Mouse (Mus musculus): Measurements from ENCODE around the gene Card9. TPM values are rescaled to one million over a fixed set of nuclear protein-coding genes. Genes with fewer than 3 reads are reported as not detected.
A peak's percentile ranks its signal among the peaks of the same experiment; 100 is the strongest.
"Not testable (repeated sequence)": the region's sequence is repeated elsewhere in the genome, so short reads cannot be mapped to it uniquely, and the experiment has no call there.

Gene Card9
- polyA plus RNA-seq, 1 experiment from 2014 or later = 0.53 TPM

- Histone ChIP-seq H3K27ac (ENCODE audit: low read depth, low read length) (no peak overlapping the region), H3K4me2 (replicated peaks; ENCODE audit: low read depth, low read length) (no peak overlapping the region), H3K4me3 (ENCODE audit: low read length) (no peak overlapping the region), H3K9me3 (ENCODE audit: control insufficient read depth, low read length) (no peaks in the 10 kb centered on the region), H3K4me1 (ENCODE audit: control insufficient read depth, insufficient read depth, low read length) (no peaks in the 10 kb centered on the region), H3K27me3 (ENCODE audit: control insufficient read depth, insufficient read depth, low read length) (no peaks in the 10 kb centered on the region), H3K36me3 (ENCODE audit: control insufficient read depth, insufficient read depth, low read length) (peaks cover 86% of the 10 kb centered on the region), H3K9ac (ENCODE audit: low read depth, low read length) (no peak overlapping the region)
- ATAC-seq (ENCODE audit: low FRiP score, low TSS enrichment) = no peak
- 83% methylated on average over 8 of the region's 8 CpGs for WGBS
These were observed 38.3 kb upstream of the Card9 start for GRCm38 (mm10) chr2:26398978-26399377.

GRCm38 (mm10) chr2:26391617-26392016 lies 30.9 kb upstream of the Card9 start:
- H3K4me3 ChIP-seq (ENCODE audit: low read length) = no peak overlapping the region

DNA sequence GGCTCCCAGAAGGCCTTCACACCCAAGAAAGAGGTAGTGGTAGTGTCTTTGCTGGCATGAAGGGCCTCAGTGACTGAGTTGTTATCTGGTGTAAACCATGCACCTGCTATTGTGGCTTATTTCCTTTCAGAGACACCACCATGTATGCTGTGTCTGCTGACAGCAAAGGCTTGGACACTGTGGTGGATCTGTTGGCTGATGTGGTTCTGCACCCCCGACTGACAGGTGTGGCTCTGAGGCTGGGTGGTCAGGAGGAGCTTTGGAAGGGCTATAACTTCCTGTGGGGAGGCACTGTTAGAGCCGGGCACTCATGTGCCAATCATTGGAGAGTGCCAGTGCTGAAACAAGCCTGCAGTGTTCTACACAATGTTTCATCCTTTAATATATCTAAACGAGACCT lies 30.2 kb upstream of the Card9 start:
- Histone ChIP-seq H3K27ac (ENCODE audit: low read depth, low read length) (no peak overlapping the region), H3K4me2 (replicated peaks; ENCODE audit: low read depth, low read length) (no peak overlapping the region), H3K9me3 (ENCODE audit: control insufficient read depth, low read length) (no peaks in the 10 kb centered on the region), H3K27me3 (ENCODE audit: control insufficient read depth, insufficient read depth, low read length) (no peaks in the 10 kb centered on the region), H3K36me3 (ENCODE audit: control insufficient read depth, insufficient read depth, low read length) (peaks cover 76% of the 10 kb centered on the region), H3K4me3 (ENCODE audit: low read length) (no peak overlapping the region), H3K9ac (ENCODE audit: low read depth, low read length) (no peak overlapping the region), H3K4me1 (ENCODE audit: control insufficient read depth, insufficient read depth, low read length) (peaks cover 12% of the 10 kb centered on the region)
- WGBS = 87% methylated on average over 3 of the region's 3 CpGs
- no peak for ATAC-seq (ENCODE audit: low FRiP score, low TSS enrichment)

More at GRCm38 (mm10) chr2:26391617-26392016, 30.9 kb upstream of the Card9 start:
- Histone ChIP-seq H3K4me2 (replicated peaks; ENCODE audit: low read depth, low read length) (no peak overlapping the region), H3K27me3 (ENCODE audit: control insufficient read depth, insufficient read depth, low read length) (no peaks in the 10 kb centered on the region), H3K27ac (ENCODE audit: low read depth, low read length) (no peak overlapping the region), H3K36me3 (ENCODE audit: control insufficient read depth, insufficient read depth, low read length) (peaks cover 76% of the 10 kb centered on the region), H3K9ac (ENCODE audit: low read depth, low read length) (no peak overlapping the region), H3K4me1 (ENCODE audit: control insufficient read depth, insufficient read depth, low read length) (peaks cover 12% of the 10 kb centered on the region), H3K9me3 (ENCODE audit: control insufficient read depth, low read length) (no peaks in the 10 kb centered on the region)
- WGBS = 94% methylated on average over 6 of the region's 6 CpGs
- no peak for ATAC-seq (ENCODE audit: low FRiP score, low TSS enrichment)

DNA sequence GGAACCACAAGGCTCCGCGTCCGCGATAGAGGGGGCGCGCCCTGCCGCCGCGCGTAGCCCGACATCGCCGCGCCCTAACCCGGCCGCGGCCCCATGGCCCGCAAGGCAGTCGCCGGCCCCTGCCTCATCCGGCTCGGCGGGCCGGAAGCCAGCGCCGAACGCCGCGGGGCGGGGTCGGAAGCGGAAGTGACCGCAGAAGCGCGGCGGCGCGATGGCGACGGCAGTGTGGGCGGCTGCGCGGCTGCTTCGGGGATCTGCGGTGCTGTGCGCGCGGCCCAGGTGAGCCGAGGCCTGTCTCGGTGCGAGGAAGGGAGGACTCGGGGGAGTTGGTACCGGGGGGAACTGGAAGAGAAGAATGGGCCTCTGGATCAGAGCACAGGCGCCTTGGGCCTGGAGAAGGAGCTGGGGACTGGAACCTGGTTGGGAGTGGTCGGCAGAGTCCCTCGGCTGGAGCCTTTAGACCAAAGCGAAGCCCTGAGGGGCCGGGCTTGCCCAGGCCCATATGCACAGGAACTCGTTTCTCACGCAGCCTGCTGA lies 28.5 kb upstream of the Card9 start, which contains the start of the genes Entr1 and Pmpca:
Entr1 (minus strand) TSS at position 163 of the 537 bp plus-strand sequence.
Pmpca (plus strand) TSS at position 186 of the 537 bp plus-strand sequence.
- H3K27me3 ChIP-seq (ENCODE audit: control insufficient read depth, insufficient read depth, low read length) = no peaks in the 10 kb centered on the region
- peaks cover 12% of the 10 kb centered on the region for H3K4me1 ChIP-seq (ENCODE audit: control insufficient read depth, insufficient read depth, low read length)
- ATAC-seq (ENCODE audit: low FRiP score, low TSS enrichment) = peak; percentile 91
- H3K9ac ChIP-seq (ENCODE audit: low read depth, low read length) = peak within 1 kb of the TSS; percentile 94
- peaks cover 76% of the 10 kb centered on the region for H3K36me3 ChIP-seq (ENCODE audit: control insufficient read depth, insufficient read depth, low read length)
- no peaks in the 10 kb centered on the region for H3K9me3 ChIP-seq (ENCODE audit: control insufficient read depth, low read length)
- H3K4me3 ChIP-seq (ENCODE audit: low read length) = peak within 1 kb of the TSS; percentile 98
- H3K27ac ChIP-seq (ENCODE audit: low read depth, low read length) = peak within 1 kb of the TSS; percentile 56; the same call in 1 of the 2 replicates
- H3K4me2 ChIP-seq (replicated peaks; ENCODE audit: low read depth, low read length) = peak within 1 kb of the TSS; percentile 96
- WGBS = under 1% methylated on average over 55 of the region's 60 CpGs

- no peak; the same call in none of the 2 replicates for ATAC-seq (ENCODE audit: low FRiP score, low TSS enrichment)
- no peaks in the 10 kb centered on the region for H3K27me3 ChIP-seq (ENCODE audit: control insufficient read depth, insufficient read depth, low read length)
- under 1% methylated on average over 42 of the region's 45 CpGs for WGBS
- peak overlapping the region; percentile 98 for H3K4me3 ChIP-seq (ENCODE audit: low read length)
- H3K9me3 ChIP-seq (ENCODE audit: control insufficient read depth, low read length) = no peaks in the 10 kb centered on the region
- peak overlapping the region; percentile 94 for H3K9ac ChIP-seq (ENCODE audit: low read depth, low read length)
- H3K4me2 ChIP-seq (replicated peaks; ENCODE audit: low read depth, low read length) = peak overlapping the region; percentile 96
- no peak overlapping the region for H3K27ac ChIP-seq (ENCODE audit: low read depth, low read length)
- peaks cover 76% of the 10 kb centered on the region for H3K36me3 ChIP-seq (ENCODE audit: control insufficient read depth, insufficient read depth, low read length)
- H3K4me1 ChIP-seq (ENCODE audit: control insufficient read depth, insufficient read depth, low read length) = peaks cover 12% of the 10 kb centered on the region
These were observed 28.0 kb upstream of the Card9 start for GRCm38 (mm10) chr2:26388682-26389153.

DNA sequence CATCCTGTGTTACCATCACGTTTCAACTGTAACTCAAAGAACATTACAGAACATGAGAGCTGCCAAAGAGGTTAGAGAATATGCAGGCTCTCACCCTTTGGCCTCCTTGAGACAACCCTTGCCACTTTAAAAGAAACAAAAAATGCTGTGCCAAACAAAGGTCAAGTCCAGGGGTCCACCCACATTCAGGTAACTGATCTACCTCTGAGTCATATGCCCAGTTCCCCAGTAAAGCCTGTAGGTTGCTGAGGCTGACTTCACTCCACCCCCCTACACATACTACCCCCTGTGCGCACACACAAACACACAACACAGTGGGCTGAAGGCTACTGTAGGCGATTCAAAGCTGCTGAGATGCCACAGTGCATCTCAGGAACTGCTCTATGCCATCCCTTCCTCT lies 27.0 kb upstream of the Card9 start:
- Histone ChIP-seq H3K9ac (ENCODE audit: low read depth, low read length) (no peak overlapping the region; the same call in 1 of the 2 replicates), H3K27me3 (ENCODE audit: control insufficient read depth, insufficient read depth, low read length) (no peaks in the 10 kb centered on the region), H3K4me1 (ENCODE audit: control insufficient read depth, insufficient read depth, low read length) (peaks cover 12% of the 10 kb centered on the region), H3K27ac (ENCODE audit: low read depth, low read length) (no peak overlapping the region), H3K4me3 (ENCODE audit: low read length) (no peak overlapping the region; the same call in 1 of the 2 replicates), H3K4me2 (replicated peaks; ENCODE audit: low read depth, low read length) (peak overlapping the region; percentile 96), H3K36me3 (ENCODE audit: control insufficient read depth, insufficient read depth, low read length) (peaks cover 76% of the 10 kb centered on the region), H3K9me3 (ENCODE audit: control insufficient read depth, low read length) (no peaks in the 10 kb centered on the region)
- WGBS = 91% methylated on average over 3 of the region's 3 CpGs
- ATAC-seq (ENCODE audit: low FRiP score, low TSS enrichment) = no peak

- H3K9ac ChIP-seq (ENCODE audit: low read depth, low read length) = peak overlapping the region; percentile 82
- H3K36me3 ChIP-seq (ENCODE audit: control insufficient read depth, insufficient read depth, low read length) = peaks cover 64% of the 10 kb centered on the region
- H3K4me1 ChIP-seq (ENCODE audit: control insufficient read depth, insufficient read depth, low read length); H3K27ac ChIP-seq (ENCODE audit: low read depth, low read length); ATAC-seq (ENCODE audit: low FRiP score, low TSS enrichment); H3K27me3 ChIP-seq (ENCODE audit: control insufficient read depth, insufficient read depth, low read length); H3K9me3 ChIP-seq (ENCODE audit: control insufficient read depth, low read length): not testable (repeated sequence)
- 38% methylated on average over 6 of the region's 6 CpGs for WGBS
- H3K4me3 ChIP-seq (ENCODE audit: low read length) = peak overlapping the region; percentile 84
- peak overlapping the region; percentile 78 for H3K4me2 ChIP-seq (replicated peaks; ENCODE audit: low read depth, low read length)
These were observed 20.2 kb upstream of the Card9 start for GRCm38 (mm10) chr2:26380871-26381270.

DNA sequence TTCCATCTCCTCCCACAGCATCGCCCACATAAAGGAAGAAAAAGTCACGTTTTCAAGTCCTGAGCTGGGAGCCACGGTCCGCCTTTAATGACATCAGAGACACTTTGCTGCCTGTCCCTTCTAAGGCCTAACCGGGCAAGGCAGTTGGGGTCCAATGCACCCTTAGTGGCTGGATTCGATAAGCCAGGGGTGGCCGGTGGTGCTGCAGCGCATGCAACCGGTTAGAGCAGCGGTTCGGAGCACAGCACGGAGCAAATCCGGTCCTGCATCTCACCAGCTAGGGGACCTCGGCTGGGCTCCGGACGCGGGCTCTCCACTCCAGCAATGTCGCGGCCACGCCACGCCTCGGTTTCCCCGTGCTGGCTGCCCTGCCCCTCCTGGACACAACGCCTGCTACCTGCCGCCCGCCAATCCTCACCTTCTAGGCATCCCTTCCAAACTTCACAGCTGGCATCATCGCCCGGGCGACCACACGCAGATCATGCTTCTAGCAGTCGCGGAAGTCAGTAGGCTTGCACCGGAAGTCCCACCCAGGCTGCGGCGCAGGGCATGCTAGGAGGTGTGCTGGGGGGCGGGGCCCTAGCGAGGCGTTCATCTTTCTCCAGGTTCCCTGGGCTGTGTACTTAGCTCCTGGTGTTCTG lies 19.5 kb upstream of the Card9 start, which contains the start of gene Snapc4:
Snapc4 (minus strand) TSS at position 523 of the 641 bp plus-strand sequence.
- Histone ChIP-seq H3K27ac (ENCODE audit: low read depth, low read length) (peak within 1 kb of the TSS; percentile 59), H3K36me3 (ENCODE audit: control insufficient read depth, insufficient read depth, low read length) (peaks cover 63% of the 10 kb centered on the region)
- WGBS = under 1% methylated on average over 38 of the region's 38 CpGs

GRCm38 (mm10) chr2:26372396-26372795 lies 11.7 kb upstream of the Card9 start:
- H3K4me1 ChIP-seq (ENCODE audit: control insufficient read depth, insufficient read depth, low read length) = no peaks in the 10 kb centered on the region
- no peaks in the 10 kb centered on the region for H3K27me3 ChIP-seq (ENCODE audit: control insufficient read depth, insufficient read depth, low read length)
- WGBS = 97% methylated on average over 8 of the region's 8 CpGs

More for the DNA sequence above, 19.5 kb upstream of the Card9 start, which contains the start of gene Snapc4:
- H3K4me2 ChIP-seq (replicated peaks; ENCODE audit: low read depth, low read length) = peak within 1 kb of the TSS; percentile 78
- no peaks in the 10 kb centered on the region for H3K4me1 ChIP-seq (ENCODE audit: control insufficient read depth, insufficient read depth, low read length)
- H3K9me3 ChIP-seq (ENCODE audit: control insufficient read depth, low read length) = no peaks in the 10 kb centered on the region
- peak within 1 kb of the TSS; percentile 82 for H3K9ac ChIP-seq (ENCODE audit: low read depth, low read length)
- H3K4me3 ChIP-seq (ENCODE audit: low read length) = peak within 1 kb of the TSS; percentile 84
- peak; percentile 97 for ATAC-seq (ENCODE audit: low FRiP score, low TSS enrichment)
- no peaks in the 10 kb centered on the region for H3K27me3 ChIP-seq (ENCODE audit: control insufficient read depth, insufficient read depth, low read length)

More at GRCm38 (mm10) chr2:26372396-26372795, 11.7 kb upstream of the Card9 start:
- no peak overlapping the region for H3K27ac ChIP-seq (ENCODE audit: low read depth, low read length)
- peaks cover 95% of the 10 kb centered on the region for H3K36me3 ChIP-seq (ENCODE audit: control insufficient read depth, insufficient read depth, low read length)
- no peak for ATAC-seq (ENCODE audit: low FRiP score, low TSS enrichment)
- no peak overlapping the region for H3K9ac ChIP-seq (ENCODE audit: low read depth, low read length)
- H3K9me3 ChIP-seq (ENCODE audit: control insufficient read depth, low read length) = no peaks in the 10 kb centered on the region
- H3K4me3 ChIP-seq (ENCODE audit: low read length) = no peak overlapping the region
- no peak overlapping the region for H3K4me2 ChIP-seq (replicated peaks; ENCODE audit: low read depth, low read length)
